Mouse (Mus musculus): ENCODE results near the gene Htr5a. TPM values are rescaled to one million over a fixed set of nuclear protein-coding genes. Genes with fewer than 3 reads are reported as not detected.

The Htr5a gene
- total RNA-seq, 2 experiments from 2014 or later, result 0.06 TPM; not detected in 1

- no peak for DNase-seq (ENCODE audit: low spot score in 2 of 2)
Measured at GRCm38 (mm10) chr5:27881261-27881660, 39.3 kb downstream of the Htr5a start.

- no peak for DNase-seq (ENCODE audit: low spot score in 2 of 2)
Measured at GRCm38 (mm10) chr5:27888080-27888479, 46.1 kb downstream of the Htr5a start.

- DNase-seq (ENCODE audit: low spot score in 2 of 2), result no peak
Measured at GRCm38 (mm10) chr5:27895961-27896360, 54.0 kb downstream of the Htr5a start.

- DNase-seq (ENCODE audit: low spot score in 2 of 2), result no peak
Measured at GRCm38 (mm10) chr5:27899756-27900155, 57.8 kb downstream of the Htr5a start.

DNA sequence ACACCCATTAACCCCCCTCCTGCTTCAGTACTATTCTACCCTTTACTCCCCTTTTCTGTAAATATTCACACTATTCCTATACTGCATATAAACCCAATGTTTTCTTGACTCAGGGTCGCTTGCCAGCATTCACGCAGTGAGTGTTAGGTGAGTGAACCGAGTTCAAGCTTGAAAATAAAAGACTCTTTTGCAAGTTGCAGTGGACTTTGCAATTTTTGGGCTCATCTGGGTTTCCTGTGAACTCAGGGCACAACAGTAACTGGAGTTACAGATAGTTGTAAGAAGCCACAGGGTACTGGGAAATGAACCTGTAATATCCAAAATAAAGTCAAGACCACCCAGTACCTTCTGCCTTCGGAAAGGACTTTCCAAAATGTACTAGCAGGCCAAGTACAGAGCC, 58.2 kb downstream of the Htr5a start:
- DNase-seq (ENCODE audit: low spot score in 2 of 2), result no peak

Other genes starting within 250 kb of the Htr5a start
- gene Paxip1, start 50.5 kb upstream of the Htr5a start, total RNA-seq (2021), result 10 to 100 TPM; 40.2 to 41.5 TPM
- gene Insig1, start 229.2 kb downstream of the Htr5a start, total RNA-seq (2021), result 10 to 100 TPM; 44.5 to 48.8 TPM

Measured in adrenal gland, postnatal 4 days (tissue).